Mouse (Mus musculus): ENCODE measurements around the gene Adamts14. TPM values are rescaled to one million over a fixed set of nuclear protein-coding genes. Genes with fewer than 3 reads are reported as not detected.

The Adamts14 gene
- polyA plus RNA-seq, 1 experiment from 2014 or later, result 1.8 TPM

DNA sequence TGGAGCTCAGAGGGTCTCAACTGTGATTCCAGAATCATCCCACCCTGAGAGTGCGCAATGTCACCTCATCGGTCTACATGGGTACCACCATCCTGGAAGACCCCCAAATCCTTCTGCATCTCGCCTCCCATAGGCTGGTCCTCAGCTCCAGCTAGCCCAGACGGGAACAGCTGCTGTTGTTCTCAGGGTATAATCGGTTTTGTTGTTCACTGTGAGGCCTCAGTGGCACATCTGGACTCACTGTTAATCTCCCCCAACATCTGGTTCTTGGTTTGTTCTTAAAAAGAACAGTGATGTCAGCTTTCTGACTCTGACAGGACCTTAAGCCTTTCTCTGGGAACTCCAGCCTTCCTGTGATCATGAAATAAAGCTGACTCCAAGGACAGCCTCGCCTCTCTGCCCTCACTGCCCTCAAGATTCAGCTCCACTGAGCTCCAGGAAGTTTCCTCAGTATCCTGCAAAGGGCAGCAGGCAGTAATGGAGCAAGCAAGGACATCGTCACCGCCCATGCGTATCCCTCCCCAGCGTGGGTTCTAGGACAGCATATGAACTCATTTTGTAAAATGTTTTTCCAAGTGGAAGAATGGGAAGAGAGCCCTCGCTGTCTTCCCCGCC, 35.6 kb upstream of the Adamts14 start:
- no peak overlapping the region for H3K4me2 ChIP-seq (replicated peaks; ENCODE audit: low read depth, low read length)
- peaks cover 6% of the 10 kb centered on the region; the same call in 1 of the 2 replicates for H3K4me1 ChIP-seq (ENCODE audit: insufficient read depth, low read depth, low read length)
- no peaks in the 10 kb centered on the region for H3K36me3 ChIP-seq (ENCODE audit: insufficient read depth, low read length)
- ATAC-seq, result peak; percentile 43
- DNase-seq (ENCODE audit: low spot score), result peak; percentile 52
- TF ChIP-seq CTCF (IDR thresholded peaks at IDR 0.05), result no peak
- no peak for TF ChIP-seq EP300 (IDR thresholded peaks at IDR 0.05)
- H3K27me3 ChIP-seq (replicated peaks; ENCODE audit: insufficient read depth, low read length), result no peaks in the 10 kb centered on the region
- H3K27ac ChIP-seq (ENCODE audit: low read length), result no peak overlapping the region
- H3K9me3 ChIP-seq (ENCODE audit: low read length), result no peaks in the 10 kb centered on the region
- no peak overlapping the region for H3K4me3 ChIP-seq (ENCODE audit: low read depth, low read length)
- no peak overlapping the region for H3K9ac ChIP-seq (replicated peaks; ENCODE audit: low read depth)
- WGBS, result 63% methylated on average over 12 of the region's 12 CpGs

DNA sequence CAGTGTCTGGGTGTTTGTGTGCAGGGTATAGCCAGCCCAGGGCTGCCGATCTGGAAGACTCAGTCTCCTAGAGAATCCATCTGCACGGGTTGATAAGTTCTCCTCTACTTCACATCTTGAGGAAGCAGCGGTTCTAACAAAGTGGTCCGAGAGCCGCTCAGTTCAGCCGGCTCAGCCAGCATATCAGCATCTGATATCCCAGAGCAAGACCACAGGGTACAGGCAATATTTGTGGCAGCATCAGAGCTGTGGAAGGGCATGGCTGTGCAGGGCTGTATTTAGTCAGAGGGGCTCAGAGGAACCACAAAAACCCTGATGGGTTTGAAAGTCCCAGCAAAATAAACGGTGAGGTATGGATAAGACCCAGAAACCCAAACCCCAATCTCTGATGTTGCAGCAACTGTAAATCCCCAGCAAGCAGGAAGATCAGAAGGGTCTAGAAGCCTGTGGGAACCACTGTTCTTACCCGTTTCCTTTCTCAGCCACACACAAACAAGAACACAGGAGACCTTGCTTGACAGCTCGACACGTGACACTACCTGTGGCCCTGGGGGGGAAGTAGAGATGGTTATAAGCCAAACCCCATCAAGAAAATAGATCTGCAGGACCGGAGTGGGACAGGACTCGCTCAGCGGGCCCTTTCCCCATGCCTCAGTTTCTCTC, 32.8 kb upstream of the Adamts14 start:
- no peaks in the 10 kb centered on the region for H3K36me3 ChIP-seq (ENCODE audit: insufficient read depth, low read length)
- H3K9ac ChIP-seq (replicated peaks; ENCODE audit: low read depth), result no peak overlapping the region
- no peak for ATAC-seq
- H3K4me3 ChIP-seq (ENCODE audit: low read depth, low read length), result no peak overlapping the region
- no peaks in the 10 kb centered on the region for H3K27me3 ChIP-seq (replicated peaks; ENCODE audit: insufficient read depth, low read length)
- no peak overlapping the region for H3K4me2 ChIP-seq (replicated peaks; ENCODE audit: low read depth, low read length)
- TF ChIP-seq EP300 (IDR thresholded peaks at IDR 0.05), result no peak
- no peak for TF ChIP-seq CTCF (IDR thresholded peaks at IDR 0.05)
- no peak for DNase-seq (ENCODE audit: low spot score)
- no peak overlapping the region for H3K27ac ChIP-seq (ENCODE audit: low read length)
- WGBS, result 83% methylated on average over 13 of the region's 13 CpGs
- no peaks in the 10 kb centered on the region for H3K4me1 ChIP-seq (ENCODE audit: insufficient read depth, low read depth, low read length)
- no peaks in the 10 kb centered on the region for H3K9me3 ChIP-seq (ENCODE audit: low read length)

DNA sequence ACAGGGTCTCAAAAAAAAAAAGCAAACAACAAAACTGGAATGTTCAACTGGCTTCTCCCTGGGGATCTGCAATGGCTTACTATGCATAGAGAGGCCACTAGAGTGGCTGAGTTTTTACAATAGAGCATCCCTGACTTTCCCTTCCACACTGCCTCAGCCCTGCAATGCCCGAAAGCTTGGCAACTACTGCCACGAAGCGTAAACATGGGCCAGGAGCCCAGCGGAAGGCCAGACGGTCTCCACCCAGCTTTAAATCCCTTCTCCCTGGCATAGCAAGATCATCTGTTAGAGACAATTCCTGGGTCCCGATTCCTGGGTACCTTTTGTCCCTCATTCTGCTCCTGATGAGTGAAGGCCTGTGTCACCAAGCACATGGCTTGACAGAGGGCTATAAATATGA, 30.8 kb upstream of the Adamts14 start:
- 71% methylated on average over 6 of the region's 6 CpGs for WGBS

DNA sequence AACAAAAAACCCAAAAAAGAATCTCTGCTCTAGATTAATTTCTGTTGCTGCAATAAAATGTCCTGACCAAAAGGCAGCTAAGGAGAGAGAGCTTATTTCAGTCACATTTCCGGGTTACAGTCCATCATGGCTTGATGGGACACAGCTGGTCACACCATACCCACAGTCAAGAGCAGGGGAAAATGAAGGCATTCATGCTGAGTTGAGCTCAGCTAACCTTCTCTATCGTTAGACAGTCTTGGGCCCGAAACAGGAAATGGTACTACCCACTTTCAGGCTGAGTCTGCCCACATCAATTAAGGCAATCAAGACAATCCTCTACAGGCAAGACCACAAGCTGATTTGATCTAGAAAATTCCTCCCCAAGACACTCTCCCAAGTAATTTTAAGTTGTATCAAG, 27.8 kb upstream of the Adamts14 start:
- no peaks in the 10 kb centered on the region for H3K9me3 ChIP-seq (ENCODE audit: low read length)
- H3K36me3 ChIP-seq (ENCODE audit: insufficient read depth, low read length), result no peaks in the 10 kb centered on the region
- ATAC-seq (peak; percentile 38; the same call in 1 of the 2 replicates), DNase-seq (ENCODE audit: low spot score) (peak; percentile 45)
- no peak overlapping the region for H3K9ac ChIP-seq (replicated peaks; ENCODE audit: low read depth)
- no peak overlapping the region for H3K4me2 ChIP-seq (replicated peaks; ENCODE audit: low read depth, low read length)
- WGBS, result 51% methylated on average over 3 of the region's 3 CpGs
- H3K27ac ChIP-seq (ENCODE audit: low read length), result no peak overlapping the region
- no peak overlapping the region for H3K4me3 ChIP-seq (ENCODE audit: low read depth, low read length)
- H3K4me1 ChIP-seq (ENCODE audit: insufficient read depth, low read depth, low read length), result no peaks in the 10 kb centered on the region
- TF ChIP-seq EP300 (IDR thresholded peaks at IDR 0.05) (no peak), CTCF (IDR thresholded peaks at IDR 0.05) (no peak)
- H3K27me3 ChIP-seq (replicated peaks; ENCODE audit: insufficient read depth, low read length), result no peaks in the 10 kb centered on the region

More for the DNA sequence above, 30.8 kb upstream of the Adamts14 start:
- Histone ChIP-seq H3K4me2 (replicated peaks; ENCODE audit: low read depth, low read length) (no peak overlapping the region), H3K27ac (ENCODE audit: low read length) (no peak overlapping the region), H3K27me3 (replicated peaks; ENCODE audit: insufficient read depth, low read length) (no peaks in the 10 kb centered on the region), H3K9me3 (ENCODE audit: low read length) (no peaks in the 10 kb centered on the region), H3K4me1 (ENCODE audit: insufficient read depth, low read depth, low read length) (no peaks in the 10 kb centered on the region), H3K9ac (replicated peaks; ENCODE audit: low read depth) (no peak overlapping the region), H3K4me3 (ENCODE audit: low read depth, low read length) (no peak overlapping the region), H3K36me3 (ENCODE audit: insufficient read depth, low read length) (no peaks in the 10 kb centered on the region)
- DNase-seq (ENCODE audit: low spot score), result no peak
- TF ChIP-seq EP300 (IDR thresholded peaks at IDR 0.05) (no peak), CTCF (IDR thresholded peaks at IDR 0.05) (no peak)
- ATAC-seq, result no peak

DNA sequence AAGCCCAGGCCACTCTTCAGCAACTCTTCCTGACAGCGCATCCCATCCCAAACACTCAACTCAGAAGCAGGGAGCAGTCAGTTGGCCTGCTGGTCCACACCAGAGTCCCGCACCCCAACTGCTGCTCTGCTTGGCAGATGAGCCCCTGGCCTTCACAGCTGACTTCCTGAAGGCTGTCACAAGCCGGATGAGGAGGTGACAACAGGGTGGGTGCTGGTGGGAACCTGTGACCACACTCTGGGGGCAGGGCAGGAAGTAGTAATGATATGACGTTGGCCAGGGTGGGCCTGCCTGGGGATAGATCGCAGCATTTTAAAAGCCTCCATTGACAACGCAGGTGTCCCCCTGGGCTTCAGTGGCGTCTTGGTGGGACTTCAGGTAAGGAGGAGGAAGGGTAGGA, 24.2 kb upstream of the Adamts14 start, which contains the start of gene Prf1:
TSS of gene Prf1 (plus strand) at position 357 of the 400 bp plus-strand sequence.
- DNase-seq (ENCODE audit: low spot score) (peak; percentile 24), ATAC-seq (peak; percentile 12; the same call in 1 of the 2 replicates)
- no peak for TF ChIP-seq CTCF (IDR thresholded peaks at IDR 0.05)
- TF ChIP-seq EP300 (IDR thresholded peaks at IDR 0.05), result no peak
- Histone ChIP-seq H3K4me2 (replicated peaks; ENCODE audit: low read depth, low read length) (no peak within 1 kb of the TSS), H3K27me3 (replicated peaks; ENCODE audit: insufficient read depth, low read length) (no peaks in the 10 kb centered on the region), H3K9me3 (ENCODE audit: low read length) (no peaks in the 10 kb centered on the region), H3K4me1 (ENCODE audit: insufficient read depth, low read depth, low read length) (no peaks in the 10 kb centered on the region), H3K36me3 (ENCODE audit: insufficient read depth, low read length) (no peaks in the 10 kb centered on the region), H3K4me3 (ENCODE audit: low read depth, low read length) (no peak within 1 kb of the TSS), H3K27ac (ENCODE audit: low read length) (no peak within 1 kb of the TSS), H3K9ac (replicated peaks; ENCODE audit: low read depth) (no peak within 1 kb of the TSS)
- 62% methylated on average over 7 of the region's 7 CpGs for WGBS

DNA sequence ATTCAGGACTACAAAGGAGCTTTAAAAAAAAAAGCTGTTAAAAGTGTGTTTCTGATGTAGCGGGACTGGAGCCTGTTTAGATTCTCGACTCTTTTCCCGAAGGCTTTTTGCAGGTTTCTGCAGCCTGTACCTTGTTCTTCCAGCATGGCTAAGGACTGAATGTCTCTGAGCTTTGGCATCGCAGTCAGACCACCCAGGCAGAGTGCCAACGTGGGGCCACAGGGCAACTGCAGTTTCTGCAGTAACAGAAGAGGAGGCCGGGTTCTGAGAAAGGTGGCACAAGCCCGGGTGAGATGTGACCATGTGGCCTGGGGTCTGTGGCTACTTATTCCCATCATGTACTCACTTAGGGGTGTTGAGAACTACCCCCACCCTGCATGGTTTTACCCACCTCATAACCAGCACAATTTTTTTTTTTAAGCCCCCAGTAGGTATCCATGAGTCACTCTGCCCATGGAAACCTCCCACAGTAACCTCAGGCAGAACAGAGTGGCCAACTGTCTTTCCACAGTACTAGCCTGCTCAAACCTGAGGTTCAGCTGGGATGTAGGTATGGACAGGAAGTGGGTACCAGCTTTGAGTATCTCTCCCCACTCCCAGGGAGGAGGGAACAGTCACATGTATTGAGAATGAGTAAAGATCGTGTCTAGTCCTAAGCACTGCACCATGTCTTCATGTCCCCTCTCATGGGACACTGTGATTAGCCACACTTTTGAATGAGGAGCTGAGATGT, 23.6 kb upstream of the Adamts14 start:
- no peaks in the 10 kb centered on the region for H3K4me1 ChIP-seq (ENCODE audit: insufficient read depth, low read depth, low read length)
- 60% methylated on average over 8 of the region's 8 CpGs for WGBS
- TF ChIP-seq CTCF (IDR thresholded peaks at IDR 0.05) (no peak), EP300 (IDR thresholded peaks at IDR 0.05) (no peak)
- no peaks in the 10 kb centered on the region for H3K36me3 ChIP-seq (ENCODE audit: insufficient read depth, low read length)
- no peak overlapping the region for H3K4me2 ChIP-seq (replicated peaks; ENCODE audit: low read depth, low read length)
- ATAC-seq (no peak), DNase-seq (ENCODE audit: low spot score) (no peak)
- no peak overlapping the region for H3K4me3 ChIP-seq (ENCODE audit: low read depth, low read length)
- no peaks in the 10 kb centered on the region for H3K9me3 ChIP-seq (ENCODE audit: low read length)
- no peak overlapping the region for H3K27ac ChIP-seq (ENCODE audit: low read length)
- H3K9ac ChIP-seq (replicated peaks; ENCODE audit: low read depth), result no peak overlapping the region
- H3K27me3 ChIP-seq (replicated peaks; ENCODE audit: insufficient read depth, low read length), result no peaks in the 10 kb centered on the region
